Mouse (Mus musculus): ENCODE measurements around the gene Nr1h5.

The Nr1h5 gene

DNA sequence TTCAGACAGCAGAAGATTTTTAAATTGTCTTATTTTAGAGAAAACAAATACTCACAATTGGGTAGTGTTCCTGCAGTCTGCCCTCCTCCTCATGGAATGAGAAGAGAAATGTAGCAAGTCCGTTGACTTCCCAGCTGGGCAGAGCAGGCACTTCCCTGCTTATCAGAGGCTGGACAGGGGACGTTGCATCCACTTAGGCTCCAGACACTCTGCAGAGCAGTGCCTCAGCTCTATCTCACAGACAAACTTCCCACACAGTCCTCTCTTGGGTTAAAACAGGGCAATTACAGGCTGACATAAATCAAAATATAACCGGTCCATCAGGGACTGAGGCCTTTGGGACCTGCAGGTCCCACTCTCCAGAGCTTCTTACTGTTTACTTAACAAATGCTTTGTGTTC, at the start of gene Nr1h5:
Gene Nr1h5, minus strand, starts transcription at position 101 of the 400 bp plus-strand sequence.
- DNase-seq: no peak

DNA sequence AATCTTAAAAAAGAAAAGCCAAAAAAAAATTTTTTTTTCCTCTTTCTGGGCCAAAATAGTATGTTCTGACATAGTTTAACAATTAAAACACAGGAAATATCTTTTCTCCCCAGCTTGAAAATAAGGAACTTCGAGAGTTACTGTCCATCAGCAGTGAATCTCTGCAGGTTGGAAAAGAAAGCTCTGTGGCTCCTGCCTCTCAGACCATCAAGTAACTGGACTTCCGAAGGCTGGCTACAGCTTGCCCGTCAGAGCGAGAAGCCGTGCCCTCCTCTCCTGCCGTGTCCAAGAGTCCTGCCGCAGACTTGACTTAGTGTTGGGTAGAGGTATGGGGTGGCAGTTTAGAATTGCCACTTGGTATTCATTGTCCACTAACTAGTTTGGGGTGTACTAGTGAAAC, 37.7 kb upstream of the Nr1h5 start:
- no peak for DNase-seq

DNA sequence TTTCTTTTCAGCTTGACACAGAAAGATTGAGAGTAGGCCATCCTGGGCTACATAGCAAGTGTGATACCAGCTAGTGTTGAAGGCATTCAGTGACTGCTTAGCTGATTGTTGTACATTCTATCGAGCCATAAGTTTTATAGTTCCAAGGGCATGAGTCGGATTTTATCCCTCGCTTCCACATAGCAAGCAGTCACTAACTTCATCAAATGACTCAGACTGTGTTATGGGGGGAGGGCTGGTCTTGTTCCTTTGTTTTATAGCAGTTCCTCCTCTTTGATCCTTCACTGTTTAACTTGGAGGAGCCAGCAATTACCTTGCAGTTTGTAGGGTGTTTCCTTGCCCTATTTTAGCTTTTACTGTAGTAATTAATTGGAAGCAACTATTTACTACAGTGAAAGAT, 33.7 kb upstream of the Nr1h5 start:
- DNase-seq: no peak

DNA sequence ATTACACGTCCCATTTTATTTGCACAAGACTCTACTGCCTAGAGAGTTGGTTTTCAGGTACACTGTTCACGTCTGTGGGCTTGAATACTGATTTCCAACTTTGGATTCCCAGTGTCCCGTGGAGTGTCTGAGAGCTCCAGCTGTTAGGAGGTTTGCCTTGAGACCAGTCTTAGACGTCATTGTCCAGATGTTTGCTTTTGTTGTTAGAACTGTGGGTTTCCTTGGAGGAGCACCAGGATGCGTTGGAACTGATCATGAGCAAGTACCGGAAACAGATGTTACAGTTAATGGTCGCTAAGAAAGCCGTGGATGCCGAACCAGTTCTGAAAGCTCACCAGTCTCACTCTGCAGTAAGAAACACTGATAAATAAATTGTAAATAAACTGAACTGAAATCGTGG, 33.1 kb upstream of the Nr1h5 start:
- no peak for DNase-seq

DNA sequence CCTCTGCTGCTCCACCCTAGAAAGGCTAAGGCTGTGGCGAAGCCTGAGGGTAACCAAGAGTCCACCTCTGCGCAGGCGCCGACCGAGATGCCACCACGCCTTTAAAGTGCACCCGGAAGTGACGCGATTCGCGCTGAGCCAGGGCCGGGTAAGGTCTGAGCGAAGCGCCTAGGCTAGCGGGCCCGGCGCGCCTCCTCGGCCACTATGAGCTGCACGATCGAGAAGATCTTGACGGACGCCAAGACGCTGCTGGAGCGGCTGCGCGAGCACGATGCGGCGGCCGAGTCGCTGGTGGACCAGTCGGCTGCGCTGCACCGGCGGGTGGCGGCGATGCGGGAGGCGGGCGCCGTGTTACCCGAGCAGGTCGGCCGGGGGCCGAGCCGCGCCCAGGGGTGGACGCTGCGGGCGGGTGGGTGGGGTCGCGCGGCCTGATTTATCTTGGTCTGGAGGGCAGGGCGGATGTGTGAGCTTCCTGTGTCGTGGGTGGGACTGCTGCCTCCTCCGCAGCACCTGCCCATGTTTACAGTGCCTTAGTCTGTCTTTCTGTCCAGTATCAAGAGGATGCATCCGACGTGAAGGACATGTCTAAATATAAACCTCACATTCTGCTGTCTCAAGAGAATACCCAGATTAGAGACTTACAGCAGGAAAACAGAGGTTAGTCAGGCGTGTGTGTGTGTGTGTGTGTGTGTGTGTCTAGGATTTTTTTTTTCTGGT, 31.8 kb upstream of the Nr1h5 start, which contains the start of gene Sike1:
Gene Sike1, plus strand, starts transcription at position 104 of the 717 bp plus-strand sequence.
- DNase-seq: peak; percentile 94 to 96

DNA sequence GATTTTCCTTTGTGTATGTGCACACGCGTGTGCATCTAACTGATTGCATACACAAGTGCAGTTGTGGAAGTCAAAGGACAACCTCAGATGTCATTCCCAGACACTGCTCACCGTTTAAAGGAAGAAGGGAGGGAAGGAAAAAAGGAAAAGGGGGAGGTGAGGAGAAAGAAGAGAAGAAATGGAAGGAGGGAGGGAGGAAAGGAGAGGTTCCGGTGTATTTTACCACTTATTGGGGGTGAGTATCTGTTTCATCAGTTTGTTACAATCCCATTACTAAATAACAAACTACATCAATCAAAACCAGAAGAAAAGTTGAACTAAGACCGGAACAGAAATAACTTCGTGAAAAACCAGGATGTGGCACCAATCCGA, 31.3 kb upstream of the Nr1h5 start:
- no peak for DNase-seq

DNA sequence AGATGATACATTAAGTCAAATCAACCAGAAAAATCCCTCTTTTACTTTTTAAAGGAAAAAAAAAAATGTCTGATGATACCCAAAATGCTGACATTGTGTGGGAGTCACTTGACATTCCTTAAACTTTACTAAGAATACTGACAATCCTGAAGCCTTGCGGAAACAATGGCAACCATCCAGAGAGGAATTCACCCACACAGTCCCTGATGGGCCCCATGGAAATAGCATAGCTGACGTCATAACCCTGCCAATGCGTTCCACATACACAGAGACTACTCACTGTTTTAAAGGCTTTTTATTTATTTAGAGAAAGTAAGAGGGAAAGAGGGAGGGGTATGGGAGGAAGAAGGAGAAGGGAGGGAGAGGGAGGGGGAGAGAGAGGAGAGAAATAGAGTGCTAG, 29.0 kb upstream of the Nr1h5 start:
- DNase-seq: no peak

DNA sequence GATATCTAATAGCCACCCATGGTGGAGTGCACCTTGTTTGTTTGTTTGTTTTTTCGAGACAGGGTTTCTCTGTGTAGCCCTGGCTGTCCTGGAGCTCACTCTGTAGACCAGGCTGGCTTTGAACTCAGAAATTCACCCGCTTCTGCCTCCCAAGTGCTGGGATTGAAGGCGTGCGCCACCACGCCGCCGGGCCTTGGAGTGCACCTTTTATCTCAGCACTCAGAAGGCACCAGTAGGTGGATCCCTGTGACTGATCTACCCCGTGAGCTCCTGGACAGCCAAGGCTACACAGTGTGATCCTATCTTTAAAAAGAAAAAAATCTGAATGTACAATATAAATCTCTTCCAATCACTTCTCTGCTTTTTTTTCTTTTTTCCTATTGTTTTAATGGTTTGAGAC, 27.1 kb upstream of the Nr1h5 start:
- DNase-seq: no peak

DNA sequence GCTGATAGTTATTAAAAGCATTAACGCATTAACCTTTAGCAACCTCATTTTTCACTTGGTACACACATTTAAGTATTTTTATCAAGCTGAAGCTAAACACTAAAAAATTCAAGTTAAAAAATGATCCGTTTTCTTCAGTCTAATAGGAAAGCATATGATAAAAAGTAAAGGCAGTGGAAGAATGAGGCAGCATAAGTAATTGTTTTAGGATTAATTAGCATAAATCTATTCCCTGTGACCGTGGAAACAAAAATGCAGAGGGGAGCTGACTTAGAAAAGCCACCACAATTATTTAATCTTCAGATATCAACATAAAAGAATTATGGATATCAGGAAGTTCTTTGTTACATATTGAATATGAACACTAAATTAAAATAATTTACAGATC, 16.4 kb upstream of the Nr1h5 start:
- no peak for DNase-seq

DNA sequence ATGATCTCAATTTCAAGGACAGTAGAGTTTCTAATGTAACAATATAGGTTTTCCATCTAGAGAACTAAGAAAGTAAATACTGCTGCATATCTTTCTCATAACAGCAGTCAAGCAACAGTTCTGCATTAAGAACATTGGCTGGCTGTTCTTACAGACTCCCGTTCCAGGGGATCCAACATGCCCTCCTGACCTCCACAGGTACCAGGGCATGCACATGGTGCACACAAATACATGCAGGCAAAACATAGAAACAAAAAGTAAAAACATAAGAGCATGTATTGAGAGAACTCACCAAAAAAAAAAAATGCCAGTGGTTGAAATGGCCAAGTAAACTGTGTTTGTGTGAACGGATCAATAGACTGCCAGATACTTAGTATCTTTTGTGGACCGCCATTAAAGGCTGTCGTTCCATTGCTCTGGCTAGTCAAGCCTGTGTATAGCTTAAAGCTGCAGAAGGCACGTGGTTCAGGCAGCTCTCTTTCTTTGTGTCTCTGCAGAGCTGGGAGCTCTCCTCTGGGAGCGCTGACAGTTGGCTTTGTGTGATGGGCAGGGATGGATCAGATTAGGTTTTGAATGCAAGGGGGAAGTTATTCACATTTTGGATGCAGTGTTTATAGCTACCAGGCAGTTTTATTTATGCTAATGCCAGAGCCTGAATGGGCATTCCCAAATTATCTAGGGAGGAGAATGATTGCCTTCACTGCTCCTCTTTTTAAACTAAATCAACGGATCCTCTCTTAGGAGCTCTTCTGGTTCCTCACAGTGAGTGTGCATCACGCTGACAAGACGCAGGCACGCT, 15.8 kb upstream of the Nr1h5 start:
- peak; percentile 15 to 19 for DNase-seq

DNA sequence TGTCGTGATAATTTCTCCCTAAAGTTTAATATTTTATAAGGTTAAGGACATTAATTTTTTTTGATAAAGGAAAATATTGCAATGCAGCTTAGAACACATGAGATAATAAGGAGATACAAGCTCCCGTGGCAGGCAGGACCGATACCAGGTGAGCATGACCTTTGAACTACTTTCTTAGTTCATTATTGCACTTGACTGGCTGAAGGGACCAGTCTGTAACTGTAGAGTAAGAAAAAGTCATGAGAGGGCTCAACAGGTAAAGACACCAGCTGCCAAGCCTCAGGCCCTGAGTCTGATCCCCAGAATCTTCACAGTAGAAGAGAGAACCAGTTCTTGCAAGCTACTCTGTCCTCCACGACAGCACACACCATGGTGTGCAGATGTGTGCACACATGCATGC, 13.0 kb upstream of the Nr1h5 start:
- no peak for DNase-seq

DNA sequence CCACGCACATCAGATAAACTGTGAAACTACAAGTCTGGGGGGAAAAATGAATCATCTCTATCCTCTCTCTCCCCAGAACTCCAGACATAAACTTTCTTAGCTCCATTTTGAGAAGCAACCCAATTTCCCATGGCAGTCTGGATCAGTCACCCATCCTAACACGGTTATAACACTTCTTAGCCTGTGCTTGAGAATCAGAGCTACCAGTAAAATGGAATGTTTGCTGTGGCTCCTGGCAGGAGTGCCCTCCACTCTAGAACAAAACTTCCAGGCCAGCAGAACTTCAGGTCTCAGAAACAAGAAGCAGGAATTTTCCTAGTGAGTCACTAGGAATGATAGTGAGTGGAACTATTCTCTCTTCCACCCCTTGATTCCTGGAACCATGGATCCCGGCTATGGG, 6.6 kb upstream of the Nr1h5 start:
- no peak for DNase-seq

DNA sequence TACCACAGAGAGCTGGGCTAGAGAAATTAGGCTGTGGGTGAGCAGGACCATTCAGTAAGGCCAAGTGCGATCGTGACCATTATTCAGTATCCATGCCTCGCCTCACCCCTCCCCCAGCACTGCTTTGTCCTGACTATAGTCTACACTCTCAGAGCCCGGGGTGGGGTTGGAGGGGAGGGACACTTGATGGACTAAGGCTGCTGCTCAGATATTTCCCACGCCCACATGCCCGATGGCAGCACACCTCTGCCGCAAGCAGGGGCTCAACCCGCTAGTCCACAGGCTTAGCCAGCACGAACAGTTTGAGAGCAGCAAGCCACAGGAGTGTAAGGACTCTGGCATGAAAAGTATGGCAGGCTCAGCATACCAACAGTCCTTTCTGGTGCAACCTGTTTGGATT, 6.1 kb upstream of the Nr1h5 start:
- no peak for DNase-seq

DNA sequence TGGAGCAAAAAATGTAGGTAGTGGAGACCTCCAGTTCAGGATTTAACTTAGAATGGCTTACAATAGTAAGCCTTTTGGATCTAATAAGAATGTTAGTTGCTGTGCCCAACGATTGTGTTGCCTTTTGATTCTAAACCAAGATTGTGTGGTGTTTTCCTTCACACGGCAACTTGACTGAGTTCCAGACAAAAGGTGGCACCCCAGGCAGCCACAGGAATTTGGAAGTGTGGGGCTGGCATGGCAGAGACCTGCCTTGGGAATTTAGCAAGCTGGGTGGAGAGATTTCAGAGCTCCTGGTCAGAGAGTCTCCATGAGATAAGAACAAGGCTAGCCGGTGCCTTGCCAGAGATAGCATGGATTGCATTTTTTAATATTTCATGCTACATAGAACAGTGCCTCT, 8.3 kb downstream of the Nr1h5 start:
- no peak for DNase-seq

DNA sequence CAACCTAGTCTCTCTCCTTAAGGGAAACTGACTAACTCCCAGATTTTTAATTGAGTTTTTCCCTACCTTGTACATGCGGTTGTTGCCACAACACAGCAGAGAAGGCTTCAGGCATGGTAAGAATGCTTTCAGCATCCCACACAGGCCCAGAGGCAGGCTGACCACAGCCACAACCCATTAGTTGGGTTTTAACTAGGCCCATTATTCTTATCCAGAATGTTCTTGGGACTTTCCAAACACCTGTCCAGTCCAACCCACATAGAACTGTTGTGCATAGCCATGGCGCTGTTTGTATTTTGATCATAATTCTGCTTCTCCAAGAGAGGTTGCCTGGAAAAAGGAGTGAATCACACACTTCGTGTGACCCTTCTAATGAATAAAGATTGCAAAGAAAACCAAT, 8.8 kb downstream of the Nr1h5 start:
- DNase-seq: no peak

DNA sequence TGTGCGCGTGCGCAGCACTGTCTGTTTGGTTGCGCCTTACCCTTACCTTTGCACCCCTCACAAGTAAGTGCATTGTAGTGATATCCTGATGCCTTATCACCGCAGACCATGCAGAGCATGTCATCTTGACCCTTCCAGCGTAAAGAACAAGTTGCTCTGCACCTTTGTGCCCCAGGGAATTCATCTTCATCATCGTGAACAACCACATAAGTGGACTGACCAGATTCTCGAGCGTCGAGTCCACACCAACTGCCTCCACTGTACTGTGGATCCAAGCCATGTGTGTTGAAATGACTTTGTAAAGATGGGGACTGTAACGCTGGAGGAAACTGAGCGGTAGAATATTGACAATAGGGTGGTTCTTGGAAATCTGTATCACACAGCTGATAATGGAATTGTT, 9.5 kb downstream of the Nr1h5 start:
- no peak for DNase-seq

DNA sequence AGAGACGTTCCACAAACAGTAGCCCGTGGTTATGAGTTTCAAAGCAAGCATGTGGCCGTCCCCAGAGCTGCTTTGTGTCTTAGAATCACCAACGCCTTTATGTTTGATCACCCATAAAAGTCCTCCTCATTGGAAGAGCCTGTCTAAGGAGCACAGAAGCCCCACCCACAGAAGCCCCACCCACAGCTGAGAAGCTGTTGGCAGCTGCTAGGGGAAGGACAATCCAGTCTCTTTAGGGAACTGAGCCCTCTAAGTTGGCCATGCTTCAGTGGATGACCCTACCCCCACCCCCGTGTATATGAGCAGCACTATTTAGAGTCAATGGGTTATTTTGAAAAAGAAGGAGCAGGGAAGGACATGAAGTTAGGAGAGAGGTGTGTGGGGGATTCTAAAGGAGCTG, 17.1 kb downstream of the Nr1h5 start:
- DNase-seq: no peak

DNA sequence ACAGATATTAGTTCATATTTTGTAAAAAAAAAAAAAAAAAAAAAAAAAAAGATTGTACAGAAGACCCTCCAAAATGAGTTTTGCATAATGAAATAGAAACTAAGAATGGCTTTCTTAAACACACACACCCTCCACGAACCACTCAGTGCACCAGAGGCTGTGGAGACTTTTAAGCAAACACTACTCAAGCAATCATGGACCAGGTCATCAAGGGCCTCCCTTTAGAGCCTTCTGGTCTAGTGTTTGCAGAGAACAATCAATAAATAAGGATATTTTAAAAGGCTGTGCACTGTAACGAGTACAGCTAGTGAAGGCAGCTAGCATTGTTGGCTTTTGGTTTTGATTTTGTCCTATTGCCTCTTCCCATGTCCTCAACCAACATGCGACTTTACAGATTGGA, 17.6 kb downstream of the Nr1h5 start:
- DNase-seq: no peak

DNA sequence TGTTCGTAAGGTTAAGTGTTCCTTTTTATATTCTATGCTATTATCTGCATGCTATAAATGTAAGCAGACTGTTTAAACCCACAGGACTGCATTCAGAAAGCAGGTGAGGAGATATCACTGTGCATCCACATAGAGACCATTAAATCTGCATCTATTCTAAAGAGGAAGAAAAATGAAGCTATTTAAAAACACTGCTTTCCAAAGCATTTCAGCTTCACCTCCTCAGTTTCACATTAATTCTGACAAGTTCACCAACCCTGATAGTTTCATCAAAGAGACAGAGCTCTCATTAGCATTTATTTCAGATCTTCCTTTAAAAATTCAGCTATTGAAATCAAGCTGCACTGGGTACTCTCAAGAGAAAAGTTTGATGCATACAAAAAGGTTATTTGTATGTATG, 25.8 kb downstream of the Nr1h5 start:
- DNase-seq: no peak

DNA sequence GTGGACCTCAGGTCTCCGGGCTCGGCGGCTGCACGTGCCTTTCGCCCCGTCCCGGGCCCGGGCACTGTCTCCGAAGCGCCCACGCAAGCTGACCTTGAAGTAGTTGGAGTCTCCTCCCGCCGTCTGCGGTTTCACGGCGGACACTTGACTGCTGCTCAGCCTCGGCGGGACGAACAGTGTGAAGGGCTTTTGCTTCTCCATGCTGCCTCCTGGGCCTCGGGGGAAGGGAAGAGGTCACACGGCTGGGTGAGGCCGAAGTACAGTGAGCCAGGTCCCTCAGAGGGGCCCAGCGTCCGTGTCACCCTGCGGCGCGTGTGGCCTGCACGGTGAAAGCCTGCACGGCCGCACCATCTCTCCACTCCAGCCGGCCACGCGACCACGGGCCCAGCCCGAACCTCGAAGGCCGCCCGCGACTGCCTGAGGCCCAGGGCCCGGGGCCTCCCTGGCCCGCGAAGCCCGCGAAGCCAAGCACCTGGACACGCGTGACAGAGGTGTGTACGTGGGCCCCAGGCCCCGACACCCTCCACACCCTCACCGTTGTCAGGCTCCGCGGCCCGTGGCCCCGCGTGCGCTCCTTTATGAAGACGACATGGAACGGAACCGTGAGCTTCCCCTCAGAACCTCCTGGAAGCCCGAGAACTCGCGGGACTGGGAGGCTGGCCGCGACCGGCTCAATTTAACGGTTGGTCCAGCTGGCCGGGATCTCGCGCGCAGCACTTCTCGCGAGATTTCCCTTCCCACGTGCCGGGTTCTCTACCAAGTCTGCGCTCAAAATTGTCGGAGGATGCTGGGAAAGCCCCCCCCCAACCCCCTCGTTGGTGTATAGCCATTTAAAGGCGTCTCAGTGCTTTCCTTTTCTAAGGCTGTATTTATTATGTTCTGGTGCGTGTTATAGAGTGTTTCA, 28.2 kb downstream of the Nr1h5 start, which contains the start of gene Sycp1:
Gene Sycp1, minus strand, starts transcription at position 650 of the 904 bp plus-strand sequence.
- no peak for DNase-seq

DNA sequence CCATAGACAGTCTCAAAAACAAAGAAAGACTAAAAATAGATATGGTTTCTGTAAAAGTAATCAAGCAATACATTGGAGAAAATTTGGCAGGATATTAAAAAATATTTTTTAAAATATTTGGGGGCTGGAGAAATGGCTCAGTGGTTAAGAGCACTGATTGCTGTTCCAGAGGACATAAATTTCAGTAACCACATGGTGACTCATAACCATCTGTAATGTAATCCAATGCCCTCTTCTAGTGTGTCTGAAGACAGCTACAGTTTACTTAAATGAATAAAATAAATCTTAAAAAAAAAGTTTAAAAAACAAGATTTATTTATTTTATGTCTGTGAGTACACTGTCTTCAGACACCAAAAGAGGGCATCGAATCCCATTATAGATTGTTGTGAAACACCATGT, 64.8 kb downstream of the Nr1h5 start:
- no peak for DNase-seq

Measured in cerebellum, postnatal 14 days (tissue).